Mouse (Mus musculus) ZHBTc4 (cell line): ENCODE results near the gene Vkorc1.

Source experiments
- DNase-seq: peaks from one replicate; pipeline ENCODE4 v3.0.0-alpha.2; 2011; ENCODE audit warnings: low read depth, low spot score

Gene Vkorc1

DNA sequence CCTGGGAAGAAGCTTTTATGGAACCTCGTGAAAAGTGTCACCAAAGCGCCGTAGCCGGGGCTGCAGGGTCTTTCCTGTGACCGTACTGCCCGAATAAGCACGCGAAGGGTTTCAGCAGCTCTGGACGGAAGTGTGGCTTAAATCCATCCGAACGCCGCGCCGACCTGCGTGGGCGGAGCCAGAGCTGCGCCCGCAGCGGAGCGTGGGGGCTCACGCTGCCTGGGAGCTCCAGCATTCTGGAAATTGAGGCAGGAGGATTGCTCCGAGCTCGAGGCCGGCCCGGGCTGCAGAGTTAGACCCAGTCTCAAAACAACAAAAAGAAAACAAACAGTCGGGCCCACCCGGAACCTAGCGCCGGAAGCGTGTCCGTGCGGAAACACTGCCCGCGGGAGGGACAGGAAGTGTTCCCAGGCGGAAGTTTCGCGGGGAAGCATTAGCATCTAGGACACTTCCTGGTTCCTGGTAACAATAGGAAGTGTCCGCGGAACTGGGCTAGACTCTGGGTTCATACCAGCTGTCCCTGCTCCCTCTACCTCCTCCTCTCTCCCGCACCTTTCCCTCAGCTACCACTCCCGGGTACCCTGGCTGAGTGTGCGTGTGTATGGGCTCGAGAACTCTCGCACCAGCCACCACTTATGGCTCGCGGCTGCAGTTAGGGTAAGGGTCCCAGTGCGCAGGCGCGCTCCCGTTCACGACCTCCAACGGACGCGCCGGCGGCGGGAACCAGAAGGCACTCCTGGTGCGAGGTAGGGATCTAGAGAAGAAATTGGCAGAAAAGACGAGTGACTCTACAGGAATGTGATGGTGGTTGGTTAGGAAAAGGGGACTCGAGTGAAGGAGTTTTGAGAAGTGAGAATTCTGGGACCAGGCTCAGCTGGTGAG, 18.7 kb downstream of the Vkorc1 start, which contains the start of gene Zfp668:
Gene Zfp668, minus strand, starts transcription at position 362 of the 882 bp plus-strand sequence.
- DNase-seq, result peak; percentile 98

DNA sequence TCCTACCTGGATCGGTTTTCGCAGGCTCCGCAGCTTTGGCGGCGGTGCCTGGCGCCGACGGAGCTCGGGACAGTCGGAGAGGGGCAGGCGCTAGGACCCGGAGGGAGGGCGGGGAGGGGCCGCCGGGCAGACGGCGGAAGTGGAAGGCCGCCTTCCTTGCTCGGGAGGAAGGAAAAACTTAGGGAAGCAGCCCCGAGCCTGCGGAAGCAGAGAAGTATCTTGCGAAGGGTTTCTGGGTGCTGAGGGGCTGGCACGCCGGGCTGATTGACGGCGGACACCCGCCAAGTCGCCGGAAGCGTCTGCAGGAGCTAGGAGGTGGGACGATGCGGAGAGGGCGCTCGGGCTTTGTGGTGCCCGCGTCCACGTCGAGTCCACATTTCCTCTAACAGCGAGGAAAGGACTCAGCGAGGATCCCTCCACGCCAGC, 19.4 kb downstream of the Vkorc1 start, which contains the start of gene Zfp646:
Gene Zfp646, plus strand, starts transcription at position 181 of the 426 bp plus-strand sequence.
- DNase-seq, result peak; percentile 95

DNA sequence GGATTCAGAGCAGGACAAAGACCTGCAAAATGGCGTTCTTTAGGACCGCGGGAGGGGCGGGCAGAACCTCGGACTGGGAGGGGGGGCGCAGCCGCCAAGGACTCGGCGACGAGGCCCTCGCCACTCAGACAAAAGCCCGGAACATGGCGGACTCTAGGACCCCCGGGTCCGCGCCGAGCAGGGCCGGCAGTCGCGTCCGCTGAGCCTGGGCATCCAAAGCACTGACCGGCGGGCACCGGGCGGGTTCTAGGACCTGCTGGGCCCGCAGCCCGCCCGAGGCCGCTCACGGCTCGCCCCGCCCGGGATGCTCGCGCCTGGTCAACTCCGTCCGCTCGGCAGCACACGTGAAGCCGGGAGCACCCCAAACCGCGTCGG, 19.8 kb downstream of the Vkorc1 start:
- peak; percentile 95 for DNase-seq

DNA sequence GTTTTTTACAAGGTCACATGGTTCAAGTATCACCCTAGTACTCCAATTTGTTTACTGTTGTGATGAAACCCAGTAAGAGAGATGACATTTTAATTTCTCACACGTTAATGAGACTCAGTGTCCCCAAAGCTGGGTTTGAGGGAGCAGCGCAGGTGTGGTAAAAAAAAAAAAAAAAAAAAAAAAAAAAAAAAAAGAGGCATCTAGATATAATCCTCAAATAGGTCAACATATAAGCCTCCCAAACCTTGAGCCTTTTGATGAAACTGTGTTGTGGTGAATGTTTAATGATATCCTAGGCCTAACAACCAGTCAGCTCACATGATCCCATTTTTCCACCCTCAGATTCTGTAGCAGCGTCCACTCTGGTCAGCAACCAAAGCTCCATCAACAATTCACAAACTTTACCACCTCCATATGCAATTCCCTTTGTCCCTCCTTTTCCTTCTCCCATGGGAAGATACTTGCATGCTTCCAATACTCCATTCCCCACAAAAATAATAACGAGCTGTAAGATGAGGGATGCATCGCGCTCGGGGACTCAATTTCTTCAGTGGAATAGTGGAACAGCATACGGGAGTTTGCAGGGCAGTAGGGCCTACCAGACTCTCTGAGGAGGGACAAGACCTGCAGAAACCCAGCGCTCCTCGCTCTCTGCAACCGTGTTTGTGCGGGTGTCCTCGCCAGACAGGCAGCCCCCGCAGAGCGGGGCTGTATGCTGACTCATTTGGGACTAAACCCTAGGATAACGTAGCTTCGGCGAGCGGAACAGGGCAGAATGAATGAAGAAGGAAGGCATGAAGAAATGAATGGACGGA, 20.4 kb downstream of the Vkorc1 start:
- DNase-seq, result no peak

DNA sequence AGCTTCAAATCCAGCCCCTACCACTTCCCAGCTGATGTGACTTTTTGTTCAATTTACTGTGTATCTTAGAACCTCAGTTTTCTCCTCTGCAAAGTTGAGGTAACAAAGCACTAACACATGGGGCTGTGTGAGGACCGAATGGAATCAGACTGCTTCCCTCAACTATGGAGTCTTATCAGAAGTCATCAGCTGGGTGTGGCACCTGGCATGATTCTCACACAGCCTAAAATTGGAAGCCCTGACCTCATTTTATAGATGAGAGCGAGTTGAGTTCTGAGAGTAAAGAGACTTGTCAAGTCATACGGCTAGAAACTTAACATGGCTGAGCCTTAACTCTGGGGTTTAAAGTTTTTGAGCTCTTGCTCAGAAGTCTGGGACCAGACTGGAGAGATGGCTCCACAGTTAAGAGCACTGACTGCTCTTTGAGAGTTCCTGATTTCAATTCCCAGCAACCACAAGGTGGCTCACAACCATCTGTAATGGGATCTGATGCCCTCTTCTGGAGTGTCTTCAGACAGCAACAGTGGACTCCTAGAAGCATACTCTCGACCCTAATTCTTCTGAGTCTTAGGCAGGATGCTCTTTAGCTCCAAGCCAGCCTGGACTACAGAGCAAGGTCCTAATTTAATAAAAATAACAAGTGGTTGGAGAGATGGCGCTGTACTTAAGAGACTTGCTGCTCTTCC, 25.1 kb downstream of the Vkorc1 start:
- DNase-seq, result peak; percentile 65

DNA sequence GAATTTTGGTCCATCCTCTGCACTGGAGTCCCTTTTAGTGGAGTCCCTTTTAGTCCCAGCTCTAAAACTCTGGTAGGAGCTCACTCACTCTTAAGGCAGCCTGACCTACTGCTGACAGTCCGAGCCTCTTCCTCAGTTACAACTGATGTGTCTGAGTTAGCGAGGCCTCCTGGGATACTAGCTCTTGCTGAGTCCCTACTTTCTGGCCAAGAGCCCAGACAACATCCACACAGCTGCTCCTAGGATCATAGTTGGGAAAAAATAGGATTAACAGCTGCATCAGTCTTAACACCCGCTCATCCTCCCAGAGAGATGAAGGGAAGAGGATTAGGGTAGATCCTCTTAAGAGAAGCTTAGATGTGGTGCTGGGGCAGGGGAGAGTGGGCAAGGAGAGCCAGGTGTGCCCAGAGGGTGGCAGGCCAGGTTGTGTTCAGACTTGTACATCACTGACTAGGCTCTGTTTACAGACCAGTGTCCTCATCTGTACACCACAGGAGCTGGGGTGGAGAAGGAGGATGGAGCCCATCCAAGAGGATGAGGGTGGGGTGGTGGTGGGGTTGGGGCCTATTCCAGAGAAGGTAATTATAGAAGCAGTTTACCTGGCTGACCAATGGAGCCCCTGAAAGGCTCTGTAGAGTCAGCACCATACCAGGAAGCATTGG, 26.1 kb downstream of the Vkorc1 start:
- no peak for DNase-seq

DNA sequence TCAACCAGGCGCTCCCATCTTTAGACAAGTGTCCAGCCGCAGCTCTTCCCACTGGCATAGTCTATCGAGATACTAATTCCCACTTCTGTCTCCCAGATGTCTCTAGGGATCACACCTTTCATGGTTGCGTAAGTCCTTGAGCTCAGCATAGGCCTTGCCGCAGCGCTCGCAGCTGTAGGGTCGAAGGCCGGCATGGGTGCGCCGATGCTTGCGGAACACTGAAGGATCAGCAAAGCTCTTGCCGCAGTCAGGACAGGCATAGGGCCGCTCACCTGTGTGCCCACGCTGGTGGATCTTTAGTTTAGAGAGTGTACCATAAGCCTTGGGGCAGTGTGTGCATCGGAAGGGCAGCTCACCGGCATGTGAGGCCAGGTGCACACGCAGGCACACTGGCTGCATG, 27.8 kb downstream of the Vkorc1 start:
- DNase-seq, result peak; percentile 86

DNA sequence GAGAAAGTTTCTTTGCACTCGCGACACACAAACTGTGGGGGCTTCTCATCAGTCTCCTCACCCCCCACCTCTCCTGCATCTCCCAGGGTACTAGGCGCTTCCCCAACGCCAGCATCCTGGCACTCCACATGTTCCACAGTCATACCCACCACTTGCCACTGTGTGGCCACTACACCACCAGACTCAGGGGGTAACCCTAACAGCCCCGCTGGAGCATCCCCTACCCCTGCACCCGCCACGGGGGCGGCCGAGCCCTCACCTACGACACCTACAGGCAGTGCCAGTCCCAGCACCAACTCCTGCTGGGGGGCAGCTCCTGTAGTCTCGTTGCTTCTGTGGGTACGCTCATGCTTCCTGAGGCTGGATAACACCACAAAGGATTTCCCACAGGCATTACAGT, 29.0 kb downstream of the Vkorc1 start:
- DNase-seq, result peak; percentile 32

DNA sequence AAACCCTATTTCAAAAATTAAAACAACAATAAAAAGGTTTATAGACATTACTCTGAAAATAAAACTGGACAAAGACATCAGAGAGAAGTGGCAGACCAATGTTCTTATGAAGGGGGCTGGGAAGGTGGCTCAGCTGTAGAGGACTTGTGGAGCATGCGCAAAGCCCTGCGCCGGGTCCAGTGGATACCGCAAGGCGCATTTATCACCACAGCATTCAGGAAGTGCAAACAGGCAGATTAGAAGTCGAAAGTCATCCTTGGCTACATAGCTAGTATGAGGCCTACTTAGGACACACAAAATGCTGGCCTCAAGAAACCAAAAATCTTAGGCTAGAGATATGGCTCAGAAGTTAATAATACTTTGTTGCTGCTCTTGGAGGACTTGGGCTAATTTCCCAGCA, 37.2 kb downstream of the Vkorc1 start:
- DNase-seq, result no peak

DNA sequence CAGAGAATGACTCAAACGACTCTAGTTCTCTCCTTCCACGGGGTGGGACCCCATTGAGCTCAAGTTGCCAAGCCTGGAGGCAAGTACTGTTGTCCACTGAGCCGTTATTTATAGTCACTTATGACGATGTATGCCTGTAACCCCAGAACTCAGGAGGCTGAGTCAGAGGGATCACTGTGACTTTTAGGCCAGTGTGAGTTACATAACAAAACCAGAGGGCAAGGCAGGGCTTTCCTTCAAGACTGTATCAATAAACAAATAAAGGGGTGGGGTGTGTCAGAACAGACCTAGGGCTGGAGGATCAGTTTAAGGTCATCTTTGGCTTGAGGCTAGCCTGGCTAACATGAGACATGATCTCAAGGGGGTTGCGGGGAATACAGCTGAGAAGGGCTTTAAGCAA, 44.5 kb downstream of the Vkorc1 start:
- peak; percentile 43 for DNase-seq

DNA sequence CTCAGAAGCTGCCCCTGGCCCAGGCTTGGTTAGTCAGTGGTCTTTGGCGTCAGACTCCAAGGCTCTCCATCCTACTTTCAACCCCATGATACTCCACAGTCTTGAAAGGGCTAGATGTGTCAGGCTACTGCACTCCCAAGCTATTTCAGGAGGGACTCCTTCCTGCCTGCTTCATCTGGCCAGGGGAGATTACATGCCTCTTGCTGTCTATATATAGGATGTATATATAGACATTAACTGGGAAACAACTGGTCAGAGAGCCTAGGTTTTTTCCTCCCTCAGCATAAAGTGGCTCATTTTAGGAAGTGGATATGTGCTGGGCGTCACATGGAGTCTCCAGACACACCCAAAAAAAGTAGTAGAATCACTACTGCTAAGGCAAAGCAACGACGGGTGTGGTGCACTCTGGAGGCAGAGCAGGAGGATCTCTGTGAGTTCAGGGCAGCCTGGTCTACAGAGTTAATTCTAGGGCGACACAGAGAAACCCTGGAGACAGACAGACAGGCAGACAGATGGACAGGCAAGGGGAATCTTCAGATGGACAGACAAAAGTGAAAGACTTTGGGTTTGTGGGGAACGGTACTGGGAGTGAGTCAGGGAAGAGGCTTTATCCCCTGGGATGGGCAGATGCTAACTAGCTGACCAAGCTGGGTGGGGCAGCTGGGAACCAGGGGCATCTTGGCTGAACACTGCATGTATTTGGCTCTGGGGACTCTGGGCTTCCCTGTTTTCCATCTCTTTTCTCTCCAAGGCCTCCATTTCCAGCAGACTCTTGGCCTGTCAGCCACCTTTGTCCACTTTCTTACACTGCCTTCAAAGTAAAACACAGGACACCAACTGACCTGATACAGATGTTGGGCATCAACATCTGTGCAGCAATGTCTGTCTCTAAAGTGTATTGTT, 45.2 kb downstream of the Vkorc1 start:
- DNase-seq, result no peak
